Mouse (Mus musculus): ENCODE data around the gene Slc25a19.

- TF ChIP-seq GATA1 (IDR thresholded peaks at IDR 0.05; ENCODE audit: borderline replicate concordance, low read length) (no peak), FLI1 (IDR thresholded peaks at IDR 0.05; ENCODE audit: low read length) (no peak)
Observed at GRCm38 (mm10) chr11:115636960-115637359, 8.9 kb upstream of the Slc25a19 start.
